Mouse (Mus musculus): ENCODE data around the gene Pld3. TPM values are rescaled to one million over a fixed set of nuclear protein-coding genes. Genes with fewer than 3 reads are reported as not detected.

Gene Pld3
- polyA plus RNA-seq, 1 experiment from 2014 or later, result 77.5 TPM

- no peak for ATAC-seq (ENCODE audit: insufficient read depth, low FRiP score, low read depth)
- Histone ChIP-seq H3K4me1 (0 out of 2 replicates have a peak, but pooled peaks cover 5% of the 10 kb centered on the region), H3K27me3 (replicated peaks) (no peaks in the 10 kb centered on the region), H3K27ac (no peak overlapping the region), H3K4me3 (replicated peaks) (no peak overlapping the region), H3K36me3 (peaks cover 11% of the 10 kb centered on the region), H3K9ac (no peak overlapping the region), H3K4me2 (no peak overlapping the region), H3K9me3 (no peaks in the 10 kb centered on the region)
- 90% methylated on average over 8 of the region's 8 CpGs for WGBS
Observed at GRCm38 (mm10) chr7:27537998-27538397, 15.0 kb downstream of the Pld3 start.

DNA sequence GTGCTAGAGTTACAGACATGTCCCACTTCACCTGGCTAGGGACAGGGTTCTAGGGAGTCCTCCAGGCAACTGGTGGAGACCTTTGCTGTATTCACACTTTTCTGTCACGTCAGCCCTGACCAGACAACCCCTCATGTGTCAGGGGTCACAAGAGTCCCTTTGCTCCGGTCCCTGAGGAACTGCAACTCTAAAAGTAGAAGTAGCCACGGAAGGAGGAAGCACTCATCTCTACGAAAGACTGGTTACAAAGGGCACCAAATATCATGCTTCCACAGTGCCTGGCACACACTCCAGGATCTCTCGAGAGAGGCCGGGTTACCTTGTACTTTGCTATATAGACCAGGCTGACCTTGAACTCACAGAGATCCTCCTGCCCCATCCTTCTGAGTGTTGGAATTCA lies 16.4 kb downstream of the Pld3 start:
- H3K27me3 ChIP-seq (replicated peaks), result no peaks in the 10 kb centered on the region
- H3K36me3 ChIP-seq, result peaks cover 15% of the 10 kb centered on the region
- H3K9me3 ChIP-seq, result no peaks in the 10 kb centered on the region
- no peak for ATAC-seq (ENCODE audit: insufficient read depth, low FRiP score, low read depth)
- 0 out of 2 replicates have a peak, but pooled peaks cover 4% of the 10 kb centered on the region for H3K4me1 ChIP-seq
- no peak overlapping the region for H3K27ac ChIP-seq
- WGBS, result 86% methylated on average over 6 of the region's 6 CpGs
- no peak overlapping the region for H3K4me3 ChIP-seq (replicated peaks)
- no peak overlapping the region for H3K4me2 ChIP-seq
- no peak overlapping the region for H3K9ac ChIP-seq

- H3K36me3 ChIP-seq, result peaks cover 15% of the 10 kb centered on the region
- peak; percentile 36; the same call in 1 of the 2 replicates for ATAC-seq (ENCODE audit: insufficient read depth, low FRiP score, low read depth)
- H3K4me3 ChIP-seq (replicated peaks), result no peak overlapping the region
- no peak overlapping the region for H3K27ac ChIP-seq
- 64% methylated on average over 2 of the region's 2 CpGs for WGBS
- H3K4me1 ChIP-seq, result no peaks in the 10 kb centered on the region
- no peaks in the 10 kb centered on the region for H3K9me3 ChIP-seq
- no peak overlapping the region for H3K9ac ChIP-seq
- no peaks in the 10 kb centered on the region for H3K27me3 ChIP-seq (replicated peaks)
- no peak overlapping the region for H3K4me2 ChIP-seq
Observed at GRCm38 (mm10) chr7:27535386-27535785, 17.6 kb downstream of the Pld3 start.

DNA sequence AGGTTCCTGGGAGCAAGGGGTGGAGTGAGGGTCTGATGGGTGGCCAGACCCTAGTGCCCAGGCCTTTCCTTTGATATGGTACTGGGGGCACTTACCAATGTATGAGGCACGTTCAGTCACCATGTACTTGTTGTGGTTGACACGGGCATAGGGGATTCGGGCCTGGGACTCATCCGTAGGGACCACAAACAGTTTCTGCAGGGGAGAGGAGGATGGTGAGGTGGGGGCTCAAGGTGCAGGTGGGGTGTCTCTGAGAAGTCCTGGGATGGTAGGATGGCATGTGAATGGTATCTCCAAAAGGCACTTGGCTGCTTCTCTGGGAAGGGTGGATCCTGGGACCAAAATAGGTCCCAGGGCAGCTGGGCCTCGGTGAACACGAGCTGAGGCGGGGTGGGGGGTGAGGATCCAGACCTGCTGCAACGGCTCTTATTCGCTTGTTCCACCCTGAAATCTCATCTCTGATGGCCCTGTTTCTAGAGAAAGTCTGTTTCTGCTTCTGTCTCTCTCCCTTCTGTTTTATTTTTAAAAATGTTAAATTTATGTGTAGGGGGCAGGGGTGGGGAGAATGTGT lies 20.5 kb downstream of the Pld3 start:
- H3K9ac ChIP-seq, result no peak overlapping the region
- no peak overlapping the region for H3K4me3 ChIP-seq (replicated peaks)
- 92% methylated on average over 9 of the region's 9 CpGs for whole genome bisulfite sequencing
- H3K36me3 ChIP-seq, result peaks cover 15% of the 10 kb centered on the region
- ATAC-seq (ENCODE audit: insufficient read depth, low FRiP score, low read depth), result no peak
- H3K27ac ChIP-seq, result no peak overlapping the region
- H3K4me2 ChIP-seq, result no peak overlapping the region
- no peaks in the 10 kb centered on the region for H3K27me3 ChIP-seq (replicated peaks)
- H3K9me3 ChIP-seq, result no peaks in the 10 kb centered on the region
- no peaks in the 10 kb centered on the region for H3K4me1 ChIP-seq

DNA sequence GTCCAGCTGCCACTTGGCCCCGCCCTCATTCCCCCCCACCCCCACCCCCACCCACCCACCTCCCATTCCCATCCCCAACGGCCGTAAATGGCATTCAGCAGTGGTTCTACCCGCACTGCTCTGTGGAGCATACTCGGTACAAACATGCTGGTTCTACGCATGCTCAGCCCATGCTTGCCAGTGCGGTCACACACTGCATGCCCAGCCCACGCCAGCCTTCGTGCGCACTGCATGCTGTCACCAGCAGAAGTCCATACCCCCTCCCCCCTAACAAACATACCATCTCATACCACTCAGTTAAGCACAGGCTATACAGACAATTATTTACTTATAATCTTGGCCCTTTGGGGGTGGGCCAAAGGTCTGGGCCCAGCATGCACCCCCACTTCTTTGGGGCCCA lies 21.3 kb downstream of the Pld3 start:
- ATAC-seq (ENCODE audit: insufficient read depth, low FRiP score, low read depth), result no peak
- Histone ChIP-seq H3K4me3 (replicated peaks) (no peak overlapping the region), H3K27me3 (replicated peaks) (no peaks in the 10 kb centered on the region), H3K4me2 (no peak overlapping the region), H3K36me3 (0 out of 2 replicates have a peak, but pooled peaks cover 10% of the 10 kb centered on the region), H3K4me1 (no peaks in the 10 kb centered on the region), H3K9ac (no peak overlapping the region), H3K9me3 (no peaks in the 10 kb centered on the region), H3K27ac (no peak overlapping the region)
- WGBS, result 83% methylated on average over 10 of the region's 10 CpGs

DNA sequence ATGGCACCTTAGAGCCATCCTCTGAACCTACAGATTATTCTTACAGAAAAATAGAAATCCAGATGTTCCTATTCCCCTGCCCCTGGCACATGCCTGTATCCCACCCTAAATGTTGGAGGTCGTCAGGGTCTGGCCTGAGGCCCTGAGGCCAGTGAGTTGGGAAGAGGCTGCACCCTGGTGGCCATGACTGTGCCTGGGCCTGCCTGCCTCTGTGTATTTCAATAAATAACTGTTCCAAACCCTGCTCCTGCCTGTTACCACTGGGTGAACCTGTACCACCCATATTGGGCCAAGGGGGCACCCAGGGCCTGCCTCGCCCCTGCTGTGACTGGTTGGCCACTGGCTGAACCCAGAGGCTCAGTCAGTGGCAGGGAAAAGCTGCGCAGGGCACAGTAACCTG lies 22.1 kb downstream of the Pld3 start:
- H3K4me3 ChIP-seq (replicated peaks), result no peak overlapping the region
- H3K9ac ChIP-seq, result no peak overlapping the region
- 81% methylated on average over 3 of the region's 3 CpGs for WGBS
- no peak overlapping the region for H3K27ac ChIP-seq
- no peaks in the 10 kb centered on the region for H3K4me1 ChIP-seq
- H3K4me2 ChIP-seq, result no peak overlapping the region
- no peak for ATAC-seq (ENCODE audit: insufficient read depth, low FRiP score, low read depth)
- H3K27me3 ChIP-seq (replicated peaks), result no peaks in the 10 kb centered on the region
- H3K36me3 ChIP-seq, result 0 out of 2 replicates have a peak, but pooled peaks cover 8% of the 10 kb centered on the region
- no peaks in the 10 kb centered on the region for H3K9me3 ChIP-seq

DNA sequence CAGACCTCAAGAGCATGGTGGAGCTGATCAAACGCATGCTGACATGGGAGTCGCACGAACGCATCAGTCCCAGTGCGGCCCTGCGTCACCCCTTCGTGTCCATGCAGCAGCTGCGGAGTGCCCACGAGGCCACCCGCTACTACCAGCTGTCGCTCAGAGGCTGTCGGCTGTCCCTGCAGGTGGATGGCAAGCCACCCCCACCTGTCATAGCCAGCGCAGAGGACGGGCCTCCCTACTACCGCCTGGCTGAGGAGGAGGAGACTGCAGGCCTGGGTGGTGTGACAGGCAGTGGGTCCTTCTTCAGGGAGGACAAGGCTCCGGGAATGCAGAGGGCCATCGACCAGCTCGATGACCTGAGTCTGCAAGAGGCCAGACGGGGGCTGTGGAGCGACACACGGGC lies 23.9 kb downstream of the Pld3 start:
- Histone ChIP-seq H3K27me3 (replicated peaks) (no peaks in the 10 kb centered on the region), H3K4me3 (replicated peaks) (no peak overlapping the region), H3K9ac (no peak overlapping the region), H3K36me3 (0 out of 2 replicates have a peak, but pooled peaks cover 7% of the 10 kb centered on the region), H3K27ac (no peak overlapping the region), H3K4me1 (no peaks in the 10 kb centered on the region), H3K9me3 (no peaks in the 10 kb centered on the region), H3K4me2 (no peak overlapping the region)
- WGBS, result 84% methylated on average over 21 of the region's 21 CpGs
- ATAC-seq (ENCODE audit: insufficient read depth, low FRiP score, low read depth), result no peak

DNA sequence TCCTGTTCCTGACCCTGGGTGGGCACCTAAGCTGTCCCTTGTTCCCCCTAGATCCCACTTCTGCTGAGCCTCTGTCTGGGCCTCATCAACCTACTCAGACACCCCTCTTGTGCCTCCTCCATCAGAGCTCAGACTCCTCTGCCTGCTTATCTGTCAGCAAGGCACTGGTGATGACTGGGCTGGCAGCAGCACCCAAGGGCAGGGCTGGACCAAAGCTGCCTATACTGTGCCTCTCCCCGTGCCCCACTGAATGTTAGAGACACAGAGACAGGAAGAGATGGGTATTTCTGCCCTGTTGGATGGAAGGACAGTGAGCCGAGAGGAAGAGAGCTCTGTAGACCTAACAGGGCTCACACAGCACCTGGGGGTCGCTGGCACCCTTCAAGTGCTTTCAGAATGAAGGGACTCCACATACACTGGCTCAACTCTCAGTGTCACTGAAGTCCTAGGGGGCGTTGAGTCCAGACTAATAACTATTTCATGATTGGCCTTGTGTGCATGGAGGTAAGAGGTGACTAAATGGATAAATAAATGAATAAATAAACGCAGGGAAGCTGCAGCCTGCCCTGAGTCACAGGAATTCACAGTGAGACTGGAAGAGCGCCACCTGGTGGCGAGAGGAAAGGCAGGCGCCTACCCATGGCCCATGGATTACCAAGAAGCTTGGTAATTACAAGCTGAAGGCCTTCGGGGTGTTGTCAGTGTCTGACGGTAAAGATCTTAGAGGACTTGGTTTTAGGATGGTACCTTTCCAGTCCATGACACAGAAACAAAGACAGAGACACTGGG lies 26.8 kb downstream of the Pld3 start:
- Histone ChIP-seq H3K9me3 (no peaks in the 10 kb centered on the region), H3K4me1 (no peaks in the 10 kb centered on the region), H3K9ac (no peak overlapping the region), H3K36me3 (0 out of 2 replicates have a peak, but pooled peaks cover 2% of the 10 kb centered on the region), H3K4me3 (replicated peaks) (no peak overlapping the region), H3K27me3 (replicated peaks) (no peaks in the 10 kb centered on the region), H3K27ac (0 out of 2 replicates have a peak overlapping the region, but pooled peaks have one; percentile 6), H3K4me2 (no peak overlapping the region)
- WGBS, result 23% methylated on average over 10 of the region's 10 CpGs
- peak; percentile 83 for ATAC-seq (ENCODE audit: insufficient read depth, low FRiP score, low read depth)

DNA sequence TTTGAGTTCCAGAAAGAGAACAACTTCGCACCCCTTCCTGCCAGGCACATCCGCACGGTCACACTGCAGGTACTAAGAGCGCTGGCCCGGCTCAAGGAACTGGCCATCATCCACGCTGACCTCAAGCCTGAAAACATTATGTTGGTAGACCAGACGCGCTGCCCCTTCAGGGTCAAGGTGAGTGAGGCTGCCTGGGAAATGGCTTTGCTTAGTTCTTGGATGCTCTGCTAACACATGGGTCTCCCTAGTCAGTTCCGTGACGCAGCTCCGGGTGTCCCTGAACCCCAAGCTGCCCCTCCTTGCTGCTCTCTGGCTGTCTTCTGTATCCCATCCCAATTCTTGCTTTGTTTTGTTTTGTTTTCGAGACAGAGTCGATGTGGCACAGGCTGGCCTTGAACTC lies 29.2 kb downstream of the Pld3 start:
- Histone ChIP-seq H3K4me1 (no peaks in the 10 kb centered on the region), H3K4me2 (no peak overlapping the region), H3K9me3 (no peaks in the 10 kb centered on the region), H3K9ac (no peak overlapping the region), H3K4me3 (replicated peaks) (no peak overlapping the region), H3K27ac (no peak overlapping the region), H3K36me3 (no peaks in the 10 kb centered on the region), H3K27me3 (replicated peaks) (no peaks in the 10 kb centered on the region)
- 92% methylated on average over 13 of the region's 13 CpGs for WGBS
- no peak for ATAC-seq (ENCODE audit: insufficient read depth, low FRiP score, low read depth)

DNA sequence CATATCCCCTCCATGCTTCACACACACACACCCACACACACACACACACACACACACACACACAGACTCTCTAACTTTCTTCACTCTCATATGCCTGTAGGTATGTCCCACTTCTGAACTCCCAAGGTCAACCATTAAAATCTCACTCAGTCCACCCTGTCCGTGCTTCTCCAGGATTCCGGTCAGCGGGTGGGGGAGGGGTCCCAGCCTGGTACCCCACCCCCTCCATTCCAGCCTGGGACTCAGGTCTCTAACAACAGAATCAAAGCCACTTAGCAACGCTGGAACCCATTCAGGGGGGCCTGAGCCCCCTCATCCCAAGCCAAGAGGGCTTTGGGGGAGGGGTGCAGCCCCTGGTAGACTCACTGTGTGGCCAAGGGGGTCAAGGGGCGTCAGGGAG lies 30.1 kb downstream of the Pld3 start, which contains the start of gene Hipk4:
Hipk4 (plus strand) TSS at position 301 of the 400 bp plus-strand sequence.
- no peaks in the 10 kb centered on the region for H3K9me3 ChIP-seq
- no peaks in the 10 kb centered on the region for H3K36me3 ChIP-seq
- H3K4me2 ChIP-seq, result no peak within 1 kb of the TSS
- no peaks in the 10 kb centered on the region for H3K4me1 ChIP-seq
- no peak within 1 kb of the TSS for H3K27ac ChIP-seq
- WGBS, result 51% methylated on average over 5 of the region's 5 CpGs
- ATAC-seq (ENCODE audit: insufficient read depth, low FRiP score, low read depth), result no peak
- no peak within 1 kb of the TSS for H3K4me3 ChIP-seq (replicated peaks)
- H3K9ac ChIP-seq, result no peak within 1 kb of the TSS
- H3K27me3 ChIP-seq (replicated peaks), result no peaks in the 10 kb centered on the region

GRCm38 (mm10) chr7:27520599-27520998 lies 32.4 kb downstream of the Pld3 start:
- Histone ChIP-seq H3K27ac (no peak overlapping the region), H3K4me2 (no peak overlapping the region), H3K4me3 (replicated peaks) (no peak overlapping the region), H3K4me1 (no peaks in the 10 kb centered on the region), H3K9me3 (no peaks in the 10 kb centered on the region), H3K36me3 (no peaks in the 10 kb centered on the region), H3K9ac (no peak overlapping the region), H3K27me3 (replicated peaks) (no peaks in the 10 kb centered on the region)
- ATAC-seq (ENCODE audit: insufficient read depth, low FRiP score, low read depth), result no peak
- WGBS, result 65% methylated on average over 1 of the region's 1 CpGs

- Histone ChIP-seq H3K4me2 (no peak overlapping the region), H3K4me3 (replicated peaks) (no peak overlapping the region), H3K9ac (no peak overlapping the region), H3K4me1 (no peaks in the 10 kb centered on the region), H3K9me3 (no peaks in the 10 kb centered on the region), H3K27ac (no peak overlapping the region), H3K27me3 (replicated peaks) (no peaks in the 10 kb centered on the region), H3K36me3 (no peaks in the 10 kb centered on the region)
- no peak for ATAC-seq (ENCODE audit: insufficient read depth, low FRiP score, low read depth)
Observed at GRCm38 (mm10) chr7:27520104-27520503, 32.9 kb downstream of the Pld3 start.

Measured in stomach, embryonic 15.5 days (tissue).